Mouse (Mus musculus) hindbrain, embryonic 15.5 days (tissue): ENCODE data around the gene Gm43517. TPM values are rescaled to one million over a fixed set of nuclear protein-coding genes. Genes with fewer than 3 reads are reported as not detected.
A peak's percentile ranks its signal among the peaks of the same experiment; 100 is the strongest.

Source experiments
- ATAC-seq: fragments of 200-750 bp; cut with Nextera tagmentation; 2 replicates; pipeline ENCODE4 v1.8.0; 2017; ENCODE audit warnings: low read depth, moderate number of reproducible peaks, moderate TSS enrichment; ENCODE audit not compliant: low FRiP score
- H3K27ac ChIP-seq: fragments of 300-500 bp; sonication (generic); replicated peaks from 2 replicates; pipeline ENCODE4 v1.5.1; 2015; ENCODE audit warnings: mild to moderate bottlenecking, inconsistent platforms
- H3K27me3 ChIP-seq: fragments of 300-500 bp; sonication (generic); 2 replicates; pipeline ENCODE4 v1.6.1; 2015; ENCODE audit warnings: control low read depth, inconsistent platforms
- H3K36me3 ChIP-seq: fragments of 300-500 bp; sonication (generic); 2 replicates; pipeline ENCODE4 v1.6.1; 2015; ENCODE audit warnings: control low read depth, inconsistent platforms
- H3K4me1 ChIP-seq: fragments of 300-500 bp; sonication (generic); replicated peaks from 2 replicates; pipeline ENCODE4 v1.6.1; 2015; ENCODE audit warnings: control low read depth, inconsistent platforms
- H3K4me2 ChIP-seq: fragments of 300-500 bp; sonication (generic); 2 replicates; pipeline ENCODE4 v1.6.1; 2015; ENCODE audit warnings: moderate library complexity, mild to moderate bottlenecking, inconsistent platforms
- H3K4me3 ChIP-seq: fragments of 300-500 bp; sonication (generic); 2 replicates; pipeline ENCODE4 v1.5.1; 2015; ENCODE audit warnings: mild to moderate bottlenecking, inconsistent platforms
- H3K9ac ChIP-seq: fragments of 300-500 bp; sonication (generic); 2 replicates; pipeline ENCODE4 v1.6.1; 2015; ENCODE audit warnings: inconsistent platforms
- H3K9me3 ChIP-seq: fragments of 300-500 bp; sonication (generic); 2 replicates; pipeline ENCODE4 v1.6.1; 2016; ENCODE audit warnings: control low read depth, inconsistent platforms
- WGBS: fragments of 180-500 bp; shearing (Covaris S2); methylation state at CpG from one replicate; pipeline ENCODE4 v1.1.7; 2015; 5-methylcytosine and 5-hydroxymethylcytosine counted together
- polyA plus RNA-seq: library from polyadenylated mRNA; unstranded; fragments of >200 nt; fragmentation: Nextera tagmentation; extraction: Ambion mirVana; gene quantifications from 2 replicates; pipeline ENCODE4 v1.2.1, GENCODE M21; 2015

The Gm43517 gene
- polyA plus RNA-seq, 1 experiment from 2014 or later: not detected

DNA sequence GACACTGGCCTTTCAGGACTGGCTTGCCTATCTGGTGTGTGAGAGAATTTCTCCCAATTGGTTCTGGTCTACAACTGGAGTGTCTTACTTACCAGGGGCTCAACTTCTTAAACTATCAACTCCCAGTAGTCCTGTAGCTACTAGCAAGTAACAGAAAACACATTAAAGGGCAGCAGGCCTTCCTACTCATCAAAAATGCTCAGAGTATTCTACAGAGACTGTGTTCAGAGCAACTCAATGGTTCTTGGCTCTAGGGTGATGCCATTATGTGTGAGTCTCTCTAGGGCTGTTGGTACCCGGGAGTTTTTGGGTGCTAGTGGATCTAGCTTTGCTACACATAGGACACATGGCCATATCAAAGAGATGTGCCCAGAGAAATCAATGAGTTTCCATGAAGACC, 6.1 kb upstream of the Gm43517 start:
- H3K4me2 ChIP-seq: no peak overlapping the region
- no peaks in the 10 kb centered on the region for H3K36me3 ChIP-seq
- no peak for ATAC-seq

DNA sequence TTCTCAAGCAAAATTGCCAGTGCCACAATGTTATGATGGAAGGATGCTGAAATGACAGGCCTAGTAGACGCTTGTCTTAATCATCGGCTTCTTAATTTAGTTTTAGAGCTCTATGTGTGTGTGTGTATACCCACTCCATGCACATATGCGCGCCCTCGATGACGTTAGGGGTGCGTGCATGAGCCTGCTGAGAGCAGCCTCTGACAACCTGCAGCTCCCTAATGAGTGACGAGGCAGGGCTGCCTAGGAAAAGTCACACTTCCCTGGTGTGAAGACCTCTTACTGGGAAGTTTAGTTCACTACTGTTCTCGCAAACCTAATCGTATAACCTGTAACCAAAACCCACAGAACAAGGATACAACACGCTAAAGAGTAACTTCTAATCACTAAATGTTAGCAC, 5.5 kb upstream of the Gm43517 start:
- H3K27ac ChIP-seq: no peak overlapping the region
- H3K4me1 ChIP-seq: peaks cover 12% of the 10 kb centered on the region
- H3K9me3 ChIP-seq: no peaks in the 10 kb centered on the region
- H3K27me3 ChIP-seq: peaks cover 81% of the 10 kb centered on the region
- no peak for ATAC-seq
- H3K36me3 ChIP-seq: no peaks in the 10 kb centered on the region
- no peak overlapping the region for H3K4me3 ChIP-seq
- no peak overlapping the region for H3K9ac ChIP-seq
- no peak overlapping the region for H3K4me2 ChIP-seq
- 5% methylated on average over 11 of the region's 11 CpGs for WGBS

More for the DNA sequence above, 6.1 kb upstream of the Gm43517 start:
- peaks cover 83% of the 10 kb centered on the region for H3K27me3 ChIP-seq
- peaks cover 15% of the 10 kb centered on the region for H3K4me1 ChIP-seq
- H3K27ac ChIP-seq: no peak overlapping the region
- 0% methylated on average over 1 of the region's 1 CpGs for WGBS
- no peaks in the 10 kb centered on the region for H3K9me3 ChIP-seq
- no peak overlapping the region for H3K9ac ChIP-seq
- no peak overlapping the region for H3K4me3 ChIP-seq

- no peaks in the 10 kb centered on the region for H3K9me3 ChIP-seq
- no peak overlapping the region for H3K9ac ChIP-seq
- H3K27me3 ChIP-seq: peaks cover 82% of the 10 kb centered on the region
- no peaks in the 10 kb centered on the region for H3K36me3 ChIP-seq
- H3K4me1 ChIP-seq: peaks cover 10% of the 10 kb centered on the region
- H3K4me3 ChIP-seq: no peak overlapping the region
- under 1% methylated on average over 4 of the region's 4 CpGs for WGBS
- H3K4me2 ChIP-seq: no peak overlapping the region
- H3K27ac ChIP-seq: no peak overlapping the region
- no peak for ATAC-seq
These were observed 4.5 kb upstream of the Gm43517 start for GRCm38 (mm10) chr12:49380442-49380841.

DNA sequence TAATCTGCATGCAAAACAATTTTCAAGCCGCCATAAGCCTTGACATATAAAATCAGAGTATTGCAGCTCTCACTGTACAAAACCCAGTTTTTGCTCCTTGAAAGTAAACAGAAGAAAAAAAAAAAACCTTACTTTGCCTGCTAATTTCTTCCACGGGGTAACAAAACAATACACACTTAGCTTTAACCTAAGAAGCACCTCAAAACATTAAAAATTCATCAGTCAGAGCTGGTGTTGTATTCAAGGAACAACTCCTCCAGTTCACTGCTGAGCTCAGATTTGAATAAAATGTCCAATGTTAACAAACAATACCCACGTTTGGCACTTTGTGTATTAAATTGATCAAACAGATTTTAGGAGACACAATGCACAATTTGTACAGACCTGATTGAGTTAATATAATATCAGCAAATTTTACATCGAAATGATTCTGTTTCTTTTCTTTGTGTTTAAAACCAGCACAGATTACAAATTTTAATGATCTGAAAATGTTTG, 3.9 kb upstream of the Gm43517 start:
- no peak overlapping the region for H3K4me3 ChIP-seq
- WGBS: 5% methylated on average over 4 of the region's 4 CpGs
- no peak overlapping the region for H3K9ac ChIP-seq
- H3K27ac ChIP-seq: no peak overlapping the region
- H3K36me3 ChIP-seq: no peaks in the 10 kb centered on the region
- H3K27me3 ChIP-seq: peaks cover 82% of the 10 kb centered on the region
- H3K4me2 ChIP-seq: no peak overlapping the region
- H3K4me1 ChIP-seq: peaks cover 10% of the 10 kb centered on the region
- ATAC-seq: no peak
- no peaks in the 10 kb centered on the region for H3K9me3 ChIP-seq

DNA sequence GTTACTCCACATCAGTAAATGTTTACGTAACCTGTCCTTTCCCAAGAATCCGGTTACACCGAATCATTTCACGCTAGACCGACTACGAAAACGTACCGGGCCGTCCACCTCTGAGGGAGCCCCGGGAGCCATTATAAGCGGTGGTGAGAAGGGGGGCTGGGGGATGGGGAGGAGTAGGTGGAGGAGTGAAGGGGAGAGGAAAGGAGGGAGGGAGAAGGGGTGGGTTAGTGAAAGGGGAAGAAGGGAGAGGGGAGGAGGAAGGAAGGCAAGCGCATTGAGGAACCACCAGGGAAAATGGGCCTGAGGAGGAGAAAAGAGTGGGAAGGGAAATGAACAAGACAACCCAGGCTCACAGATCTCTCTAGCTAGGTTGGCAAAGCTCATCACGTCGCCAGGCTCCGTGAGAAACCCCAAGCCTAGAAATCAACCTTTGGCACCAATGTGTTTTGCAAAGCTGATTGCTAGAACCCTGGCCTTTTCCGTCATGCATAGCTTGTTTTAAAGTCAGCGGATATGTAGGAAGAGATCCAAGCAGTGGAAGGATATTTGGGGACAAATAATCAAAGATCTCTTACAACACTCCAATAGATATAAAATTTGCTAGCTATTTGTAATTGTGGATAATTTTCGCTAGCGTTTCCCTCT, 3.1 kb upstream of the Gm43517 start:
- WGBS: under 1% methylated on average over 19 of the region's 19 CpGs
- Histone ChIP-seq H3K27me3 (peaks cover 76% of the 10 kb centered on the region), H3K4me2 (no peak overlapping the region), H3K27ac (no peak overlapping the region), H3K9me3 (no peaks in the 10 kb centered on the region), H3K9ac (no peak overlapping the region), H3K4me1 (peaks cover 10% of the 10 kb centered on the region), H3K4me3 (no peak overlapping the region), H3K36me3 (no peaks in the 10 kb centered on the region)
- ATAC-seq: no peak

DNA sequence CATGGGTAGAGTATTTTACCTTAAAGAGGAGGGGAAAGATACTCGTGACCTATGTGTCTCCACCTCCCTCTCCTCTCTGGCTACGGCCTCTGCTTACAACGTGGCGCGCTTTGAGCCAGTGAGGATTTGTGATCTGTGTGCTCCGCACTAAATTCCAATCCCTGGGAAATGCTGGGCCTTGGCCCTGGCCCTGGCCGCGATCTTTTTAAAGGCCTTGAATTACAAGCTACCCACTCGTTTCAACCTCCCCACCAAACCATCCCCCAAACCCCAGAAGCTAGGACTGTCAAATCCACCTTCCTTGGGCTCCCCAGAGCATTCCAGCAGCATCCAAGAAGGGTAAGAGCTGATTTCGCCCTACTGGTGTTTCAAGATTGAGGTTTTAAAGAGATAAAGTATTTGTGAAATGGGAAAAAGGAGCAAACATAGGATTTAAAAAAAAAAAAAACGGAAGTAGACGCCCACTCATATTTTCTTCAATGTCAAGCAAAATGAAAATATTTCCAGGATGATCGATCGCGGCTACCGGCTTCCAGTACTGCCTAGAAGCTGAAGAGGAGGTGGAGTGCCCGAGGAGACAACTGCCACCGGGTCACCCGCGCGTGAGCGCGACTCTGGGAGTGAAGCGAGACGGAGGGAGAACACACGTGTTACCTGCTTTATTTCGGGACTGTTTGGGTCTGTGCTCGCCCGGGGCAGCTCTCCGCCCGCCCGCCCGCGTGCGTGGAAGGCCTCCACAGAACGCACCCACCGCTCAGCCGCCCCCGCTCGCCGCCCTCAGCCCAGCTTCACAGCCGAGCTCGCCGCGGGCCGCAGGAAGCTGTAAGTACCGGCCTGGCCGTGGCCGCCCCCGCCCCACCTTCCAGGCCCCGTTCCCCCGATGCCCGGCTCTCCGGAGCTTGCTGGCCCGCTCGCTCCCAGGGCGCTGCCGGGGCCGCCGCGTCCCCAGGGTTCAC, 2.1 kb upstream of the Gm43517 start, which contains the start of gene Foxg1:
Gene Foxg1, plus strand, starts transcription at position 96 of the 956 bp plus-strand sequence.
- Histone ChIP-seq H3K4me2 (peak within 1 kb of the TSS; percentile 39), H3K36me3 (no peaks in the 10 kb centered on the region), H3K4me3 (peak within 1 kb of the TSS; percentile 23), H3K9ac (no peak within 1 kb of the TSS), H3K27ac (no peak within 1 kb of the TSS), H3K27me3 (peaks cover 68% of the 10 kb centered on the region), H3K9me3 (no peaks in the 10 kb centered on the region), H3K4me1 (peaks cover 10% of the 10 kb centered on the region)
- peak; percentile 17; the same call in 1 of the 2 replicates for ATAC-seq
- 1% methylated on average over 60 of the region's 61 CpGs for WGBS

GRCm38 (mm10) chr12:49383521-49384133, 1.3 kb upstream of the Gm43517 start:
- Histone ChIP-seq H3K4me2 (peak overlapping the region; percentile 39), H3K27ac (no peak overlapping the region)
- ATAC-seq: peak; percentile 73; the same call in 1 of the 2 replicates

GRCm38 (mm10) chr12:49384295-49384875, 589 bp upstream of the Gm43517 start:
- no peak overlapping the region for H3K27ac ChIP-seq

More at GRCm38 (mm10) chr12:49383521-49384133, 1.3 kb upstream of the Gm43517 start:
- H3K36me3 ChIP-seq: no peaks in the 10 kb centered on the region
- H3K9me3 ChIP-seq: no peaks in the 10 kb centered on the region
- H3K9ac ChIP-seq: no peak overlapping the region
- H3K4me1 ChIP-seq: peaks cover 10% of the 10 kb centered on the region
- 1% methylated on average over 46 of the region's 67 CpGs for WGBS
- H3K27me3 ChIP-seq: peaks cover 66% of the 10 kb centered on the region
- H3K4me3 ChIP-seq: peak overlapping the region; percentile 23

GRCm38 (mm10) chr12:49385631-49385990, 637 bp downstream of the Gm43517 start:
- Histone ChIP-seq H3K27me3 (peaks cover 61% of the 10 kb centered on the region), H3K4me3 (peak overlapping the region; percentile 6; the same call in 1 of the 2 replicates), H3K4me2 (no peak overlapping the region), H3K4me1 (peaks cover 10% of the 10 kb centered on the region), H3K36me3 (no peaks in the 10 kb centered on the region), H3K27ac (no peak overlapping the region), H3K9me3 (no peaks in the 10 kb centered on the region), H3K9ac (no peak overlapping the region)
- 2% methylated on average over 23 of the region's 23 CpGs for WGBS
- peak; percentile 5; the same call in 1 of the 2 replicates for ATAC-seq

More at GRCm38 (mm10) chr12:49384295-49384875, 589 bp upstream of the Gm43517 start:
- under 1% methylated on average over 63 of the region's 66 CpGs for WGBS
- Histone ChIP-seq H3K9me3 (no peaks in the 10 kb centered on the region), H3K4me3 (peak overlapping the region; percentile 23; the same call in 1 of the 2 replicates), H3K27me3 (peaks cover 63% of the 10 kb centered on the region), H3K4me1 (peaks cover 10% of the 10 kb centered on the region), H3K9ac (no peak overlapping the region), H3K4me2 (0 out of 2 replicates have a peak overlapping the region, but pooled peaks have one; percentile 39), H3K36me3 (no peaks in the 10 kb centered on the region)
- 0 out of 2 replicates have a peak, but pooled peaks have one; percentile 12 for ATAC-seq

DNA sequence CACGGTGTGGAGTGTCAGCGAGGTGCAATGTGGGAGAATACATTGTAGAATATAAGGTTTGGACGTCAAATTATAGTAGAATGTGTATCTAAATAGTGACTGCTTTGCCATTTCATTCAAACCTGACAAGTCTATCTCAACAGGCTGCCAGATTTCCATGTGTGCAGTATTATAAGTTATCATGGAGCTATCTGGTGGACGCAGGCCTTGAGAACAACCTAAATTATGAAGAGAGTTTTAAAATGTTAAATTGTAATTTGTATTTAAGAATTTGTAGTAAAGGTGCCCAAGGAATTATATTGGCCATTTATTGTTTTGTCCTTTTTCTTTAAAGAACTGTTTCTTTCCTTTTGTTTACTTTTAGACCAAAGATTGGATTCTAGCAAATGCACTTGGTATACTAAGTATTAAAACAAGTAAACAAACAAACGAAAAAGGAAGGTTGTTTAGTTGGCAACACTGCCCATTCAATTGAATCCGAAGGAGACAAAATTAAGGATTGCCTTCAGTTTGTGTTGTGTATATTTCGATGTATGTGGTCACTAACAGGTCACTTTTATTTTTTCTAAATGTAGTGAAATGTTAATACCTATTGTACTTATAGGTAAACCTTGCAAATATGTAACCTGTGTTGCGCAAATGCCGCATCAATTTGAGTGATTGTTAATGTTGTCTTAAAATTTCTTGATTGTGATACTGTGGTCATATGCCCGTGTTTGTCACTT, 1.3 kb downstream of the Gm43517 start:
- Histone ChIP-seq H3K4me2 (no peak overlapping the region), H3K9me3 (no peaks in the 10 kb centered on the region), H3K36me3 (no peaks in the 10 kb centered on the region), H3K4me1 (peaks cover 13% of the 10 kb centered on the region), H3K4me3 (peak overlapping the region; percentile 6; the same call in 1 of the 2 replicates), H3K27me3 (peaks cover 61% of the 10 kb centered on the region), H3K27ac (no peak overlapping the region), H3K9ac (no peak overlapping the region)
- WGBS: 10% methylated on average over 10 of the region's 10 CpGs
- ATAC-seq: no peak
